Mouse (Mus musculus) CD4-positive naive resting alpha-beta T cell, adult 57 days (primary cell): ENCODE measurements around the gene Gm11032. TPM values are rescaled to one million over a fixed set of nuclear protein-coding genes. Genes with fewer than 3 reads are reported as not detected.

Experiments
- total RNA-seq: library from RNA; stranded (reverse); gene quantifications from one replicate; pipeline ENCODE4 v1.2.4, GENCODE M21; 2023

The Gm11032 gene
- total RNA-seq = not detected

DNA sequence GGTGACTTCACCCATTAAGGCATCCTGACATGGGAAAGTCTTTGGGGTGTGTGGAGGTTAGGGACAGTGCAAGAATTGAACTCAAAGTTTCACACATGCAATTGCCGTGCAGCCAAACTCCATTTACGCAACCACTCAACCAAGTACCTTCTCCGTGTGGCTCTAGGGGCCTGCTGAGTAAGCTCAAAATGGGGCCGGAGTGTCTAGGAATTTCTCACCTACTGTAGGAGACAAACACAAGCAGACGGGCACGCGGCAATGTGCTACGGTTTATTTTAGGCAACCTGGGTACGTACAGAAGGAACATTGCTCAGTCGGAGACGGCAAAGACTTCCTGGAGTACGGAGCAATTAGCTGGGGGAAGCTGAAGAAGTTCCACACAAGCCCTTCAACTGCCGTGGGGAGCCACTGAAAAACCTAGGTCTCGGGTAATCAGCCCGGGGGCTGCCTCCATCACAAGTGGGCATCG, at the start of gene Gm11032:
Gm11032 (plus strand) TSS at position 51 of the 469 bp plus-strand sequence.

DNA sequence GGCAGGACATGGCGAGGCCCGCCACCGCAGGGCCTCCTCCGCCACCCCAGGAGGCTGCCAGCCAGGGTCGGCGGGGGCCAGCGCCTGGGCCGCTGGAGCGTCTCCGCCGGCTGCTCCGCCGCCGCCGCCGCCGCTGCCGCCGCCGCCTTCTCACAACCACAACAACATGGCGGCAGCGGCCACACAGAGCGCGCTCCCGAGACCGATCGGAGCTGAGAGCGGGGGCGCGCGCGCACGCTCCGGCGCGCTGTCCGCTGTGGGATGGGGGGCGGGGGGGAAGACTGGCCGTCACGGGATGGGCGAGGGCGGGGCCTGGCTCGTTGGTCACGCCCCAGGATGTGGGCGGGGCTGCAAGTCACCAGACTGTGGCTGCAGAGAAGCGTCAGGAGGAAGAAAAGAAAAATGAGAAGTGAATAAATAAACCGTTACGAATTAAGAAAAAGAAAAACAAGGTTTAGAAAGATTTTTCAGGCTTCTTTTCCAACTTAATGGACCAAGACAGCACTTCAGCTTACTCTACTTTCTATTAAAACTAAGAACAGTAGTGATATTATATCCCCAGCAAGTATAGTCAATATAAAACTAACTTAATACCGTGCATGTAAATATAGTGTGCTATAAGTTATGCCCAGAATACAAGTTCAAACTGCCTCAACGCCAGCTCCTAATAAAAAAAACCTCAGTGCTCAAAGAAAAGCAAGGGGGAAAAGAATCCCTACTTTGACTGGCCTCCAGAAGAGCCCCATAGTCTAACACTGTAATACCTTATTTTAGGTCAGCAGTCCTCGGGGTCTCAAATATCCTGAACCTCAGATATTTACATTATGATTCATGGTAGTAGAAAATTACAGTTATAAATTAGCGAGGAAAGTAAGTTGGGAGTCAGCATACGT, 25.0 kb upstream of the Gm11032 start, which contains the start of gene Mtmr3:
Mtmr3 (minus strand) TSS at position 256 of the 893 bp plus-strand sequence.

GRCm38 (mm10) chr11:4637534-4638234, 17.8 kb downstream of the Gm11032 start, which contains the start of gene Ascc2:
Ascc2 (plus strand) TSS chr11:4637747.

Other genes with a start within 250 kb of the Gm11032 start
- 1.6 TPM for gene Hormad2, start 179.0 kb upstream of the Gm11032 start, total RNA-seq
- 97.9 TPM for gene Mtmr3, start 25.2 kb upstream of the Gm11032 start, total RNA-seq
- gene Ascc2, start 17.7 kb downstream of the Gm11032 start, total RNA-seq = 33.2 TPM
- gene Uqcr10, start 84.3 kb downstream of the Gm11032 start, total RNA-seq = 128 TPM
- gene Zmat5, start 84.6 kb downstream of the Gm11032 start, total RNA-seq = 36.5 TPM
- not detected for gene Cabp7, start 126.7 kb downstream of the Gm11032 start, total RNA-seq
- 49.0 TPM for gene Nf2, start 229.5 kb downstream of the Gm11032 start, total RNA-seq